Mouse (Mus musculus) lung, postnatal 0 days (tissue): ENCODE data around the gene Osbp2.

Experiments used
- CTCF ChIP-seq: IDR thresholded peaks from 2 replicates; pipeline ENCODE4 v1.5.1; 2016; ENCODE audit warnings: antibody characterized with exemption, mild to moderate bottlenecking
- EP300 ChIP-seq: IDR thresholded peaks from 2 replicates; pipeline ENCODE4 v1.6.1; 2016; ENCODE audit warnings: antibody characterized with exemption, mild to moderate bottlenecking, control low read depth

- no peak for TF ChIP-seq CTCF
- no peak for TF ChIP-seq EP300
These were observed 121.3 kb downstream of the Osbp2 start for GRCm38 (mm10) chr11:3742449-3742848.
